Mouse (Mus musculus) embryonic facial prominence, embryonic 11.5 days (tissue): ENCODE data around the gene Apmap. TPM values are rescaled to one million over a fixed set of nuclear protein-coding genes. Genes with fewer than 3 reads are reported as not detected.

Experiments
- ATAC-seq: fragments of 200-750 bp; cut with Nextera tagmentation; replicated peaks from 2 replicates; pipeline ENCODE4 v1.8.0; 2017; ENCODE audit warnings: low read depth; ENCODE audit not compliant: insufficient number of reproducible peaks, low FRiP score, low TSS enrichment
- DNase-seq: peaks from one replicate; pipeline ENCODE4 v3.0.0-alpha.2; 2015; ENCODE audit warnings: low spot score
- H3K27ac ChIP-seq: fragments of 300-500 bp; sonication (generic); replicated peaks from 2 replicates; pipeline ENCODE4 v1.5.1; 2014; ENCODE audit warnings: mild to moderate bottlenecking, low read depth, low read length, control low read depth
- H3K27me3 ChIP-seq: fragments of 300-500 bp; sonication (generic); 2 replicates; pipeline ENCODE4 v1.6.1; 2014; ENCODE audit warnings: mild to moderate bottlenecking, low read length, moderate library complexity, mixed read lengths; ENCODE audit not compliant: control insufficient read depth, insufficient read depth
- H3K36me3 ChIP-seq: fragments of 300-500 bp; sonication (generic); replicated peaks from 2 replicates; pipeline ENCODE4 v1.6.1; 2014; ENCODE audit warnings: low read depth, mild to moderate bottlenecking, low read length, moderate library complexity, mixed read lengths; ENCODE audit not compliant: control insufficient read depth, insufficient read depth
- H3K4me1 ChIP-seq: fragments of 300-500 bp; sonication (generic); 2 replicates; pipeline ENCODE4 v1.6.1; 2014; ENCODE audit warnings: low read length, mixed read lengths; ENCODE audit not compliant: control insufficient read depth, insufficient read depth
- H3K4me2 ChIP-seq: fragments of 300-500 bp; sonication (generic); 2 replicates; pipeline ENCODE4 v1.6.1; 2014; ENCODE audit warnings: low read depth, mild to moderate bottlenecking, control low read depth, low read length, moderate library complexity
- H3K4me3 ChIP-seq: fragments of 300-500 bp; sonication (generic); 2 replicates; pipeline ENCODE4 v1.5.1; 2014; ENCODE audit warnings: low read depth, low read length, control low read depth
- H3K9ac ChIP-seq: fragments of 300-500 bp; sonication (generic); replicated peaks from 2 replicates; pipeline ENCODE4 v1.6.1; 2014; ENCODE audit warnings: mild to moderate bottlenecking, control low read depth, low read length
- H3K9me3 ChIP-seq: fragments of 300-500 bp; sonication (generic); replicated peaks from 2 replicates; pipeline ENCODE4 v1.6.1; 2016; ENCODE audit warnings: mild to moderate bottlenecking, low read length, inconsistent platforms, mixed read lengths; ENCODE audit not compliant: control insufficient read depth
- WGBS: fragments of 180-500 bp; shearing (Covaris S2); extraction: QIAGEN DNeasy Blood & Tissue Kit; methylation state at CpG from one replicate; pipeline ENCODE4 v1.1.7; 2014; 5-methylcytosine and 5-hydroxymethylcytosine counted together
- polyA plus RNA-seq: library from polyadenylated mRNA; unstranded; fragments of >200 nt; fragmentation: Nextera tagmentation; extraction: Ambion mirVana; gene quantifications from 2 replicates; pipeline ENCODE4 v1.2.1, GENCODE M21; 2014

Apmap gene
- polyA plus RNA-seq, 1 experiment from 2014 or later, result 32.0 TPM

DNA sequence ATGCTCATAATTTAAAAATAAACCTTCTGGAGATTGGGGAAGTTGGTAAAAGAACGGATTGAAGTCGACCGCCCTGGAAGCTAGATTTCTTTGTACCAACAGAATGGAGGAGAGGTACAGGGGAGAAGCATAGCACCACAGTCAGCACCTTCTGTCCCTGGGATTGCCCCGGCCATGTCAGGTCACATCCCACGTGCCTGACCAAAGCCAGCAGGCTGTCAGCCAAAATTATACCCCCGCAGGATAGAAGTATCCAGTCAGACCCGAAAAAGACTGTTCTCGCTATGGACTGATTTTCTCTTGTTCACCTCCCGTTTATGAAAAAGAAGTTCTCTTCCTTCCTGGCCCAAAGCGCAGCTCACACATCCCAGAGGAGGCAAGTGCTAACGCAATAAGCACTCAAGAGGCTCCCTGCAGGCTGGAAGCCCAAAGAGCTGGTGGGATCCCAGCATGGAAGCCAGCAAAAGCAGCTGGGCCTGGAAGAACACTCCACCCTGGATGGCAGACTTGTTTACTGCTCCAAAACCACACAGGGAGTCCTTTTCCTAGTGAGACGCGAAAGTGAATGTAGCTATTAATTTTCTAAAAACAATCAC, 40.0 kb upstream of the Apmap start:
- DNase-seq (no peak), ATAC-seq (no peak)
- H3K4me2 ChIP-seq, result no peak overlapping the region
- no peak overlapping the region for H3K27ac ChIP-seq
- H3K9me3 ChIP-seq, result no peaks in the 10 kb centered on the region
- H3K4me1 ChIP-seq, result peaks cover 6% of the 10 kb centered on the region; the same call in 1 of the 2 replicates
- 54% methylated on average over 13 of the region's 13 CpGs for WGBS
- no peaks in the 10 kb centered on the region for H3K36me3 ChIP-seq
- no peak overlapping the region for H3K9ac ChIP-seq
- H3K4me3 ChIP-seq, result no peak overlapping the region
- no peaks in the 10 kb centered on the region for H3K27me3 ChIP-seq

GRCm38 (mm10) chr2:150647681-150648299, 39.4 kb upstream of the Apmap start:
- no peaks in the 10 kb centered on the region for H3K36me3 ChIP-seq
- DNase-seq, result no peak
- no peaks in the 10 kb centered on the region for H3K9me3 ChIP-seq
- H3K4me1 ChIP-seq, result peaks cover 6% of the 10 kb centered on the region; the same call in 1 of the 2 replicates
- no peak overlapping the region for H3K9ac ChIP-seq
- whole genome bisulfite sequencing, result 74% methylated on average over 14 of the region's 14 CpGs
- no peaks in the 10 kb centered on the region for H3K27me3 ChIP-seq
- H3K4me2 ChIP-seq, result no peak overlapping the region
- H3K4me3 ChIP-seq, result no peak overlapping the region
- no peak for ATAC-seq
- H3K27ac ChIP-seq, result no peak overlapping the region

GRCm38 (mm10) chr2:150646411-150647121, 38.2 kb upstream of the Apmap start:
- Histone ChIP-seq H3K9me3 (no peaks in the 10 kb centered on the region), H3K27ac (no peak overlapping the region), H3K4me3 (no peak overlapping the region), H3K36me3 (no peaks in the 10 kb centered on the region), H3K4me1 (peaks cover 6% of the 10 kb centered on the region; the same call in 1 of the 2 replicates), H3K4me2 (no peak overlapping the region), H3K9ac (no peak overlapping the region), H3K27me3 (no peaks in the 10 kb centered on the region)
- 84% methylated on average over 8 of the region's 8 CpGs for WGBS
- no peak for DNase-seq
- ATAC-seq, result no peak

GRCm38 (mm10) chr2:150645225-150645624, 36.9 kb upstream of the Apmap start:
- no peaks in the 10 kb centered on the region for H3K27me3 ChIP-seq
- ATAC-seq, result no peak
- no peaks in the 10 kb centered on the region for H3K4me1 ChIP-seq
- no peaks in the 10 kb centered on the region for H3K9me3 ChIP-seq
- 95% methylated on average over 4 of the region's 4 CpGs for WGBS
- no peaks in the 10 kb centered on the region for H3K36me3 ChIP-seq
- H3K9ac ChIP-seq, result no peak overlapping the region
- no peak overlapping the region for H3K4me3 ChIP-seq
- H3K27ac ChIP-seq, result no peak overlapping the region
- DNase-seq, result no peak
- no peak overlapping the region for H3K4me2 ChIP-seq

DNA sequence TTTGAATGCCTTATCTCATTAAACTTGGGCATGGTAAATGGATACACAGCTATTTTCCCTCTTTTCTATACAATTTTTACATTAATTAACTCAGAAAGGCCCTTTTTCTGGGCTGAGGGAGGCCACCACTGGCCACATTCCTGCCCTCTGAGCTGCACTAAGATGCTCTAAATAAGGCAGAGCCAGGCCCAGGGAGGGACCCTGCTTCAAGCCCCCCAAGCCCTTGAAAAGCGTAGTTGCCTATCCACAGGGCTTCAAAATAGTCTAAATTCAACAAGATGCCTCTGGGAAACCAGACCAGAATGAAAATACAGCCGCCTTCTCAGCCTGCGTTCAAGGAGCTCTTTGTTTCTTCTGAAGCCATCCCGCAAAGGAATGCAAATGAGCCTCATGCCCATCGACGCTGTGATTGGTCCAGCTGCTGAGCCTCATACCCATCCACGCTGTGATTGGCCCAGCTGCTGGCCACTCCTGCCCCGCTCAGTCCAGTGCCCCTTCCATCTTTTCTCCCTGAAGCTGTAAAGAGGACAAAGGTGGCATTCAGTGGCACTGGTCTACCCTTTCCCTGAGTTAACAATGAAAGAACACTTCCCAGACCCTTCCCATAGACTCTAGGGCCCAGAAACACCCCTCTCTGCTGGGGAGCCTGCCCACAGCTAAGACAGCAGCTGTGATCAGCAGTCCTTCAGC, 35.5 kb upstream of the Apmap start:
- Histone ChIP-seq H3K9me3 (no peaks in the 10 kb centered on the region), H3K27ac (0 out of 2 replicates have a peak overlapping the region, but pooled peaks have one; percentile 32), H3K4me3 (no peak overlapping the region), H3K27me3 (no peaks in the 10 kb centered on the region), H3K4me2 (no peak overlapping the region), H3K36me3 (no peaks in the 10 kb centered on the region), H3K9ac (no peak overlapping the region), H3K4me1 (no peaks in the 10 kb centered on the region)
- ATAC-seq, result peak; percentile 97
- 42% methylated on average over 8 of the region's 8 CpGs for WGBS
- DNase-seq, result peak; percentile 66

- ATAC-seq, result no peak
- no peaks in the 10 kb centered on the region for H3K27me3 ChIP-seq
- 84% methylated on average over 1 of the region's 1 CpGs for WGBS
- H3K4me2 ChIP-seq, result no peak overlapping the region
- 0 out of 2 replicates have a peak overlapping the region, but pooled peaks have one; percentile 32 for H3K27ac ChIP-seq
- H3K4me3 ChIP-seq, result no peak overlapping the region
- H3K36me3 ChIP-seq, result no peaks in the 10 kb centered on the region
- no peaks in the 10 kb centered on the region for H3K9me3 ChIP-seq
- no peaks in the 10 kb centered on the region for H3K4me1 ChIP-seq
- H3K9ac ChIP-seq, result no peak overlapping the region
- no peak for DNase-seq
Measured at GRCm38 (mm10) chr2:150643166-150643565, 34.8 kb upstream of the Apmap start.

DNA sequence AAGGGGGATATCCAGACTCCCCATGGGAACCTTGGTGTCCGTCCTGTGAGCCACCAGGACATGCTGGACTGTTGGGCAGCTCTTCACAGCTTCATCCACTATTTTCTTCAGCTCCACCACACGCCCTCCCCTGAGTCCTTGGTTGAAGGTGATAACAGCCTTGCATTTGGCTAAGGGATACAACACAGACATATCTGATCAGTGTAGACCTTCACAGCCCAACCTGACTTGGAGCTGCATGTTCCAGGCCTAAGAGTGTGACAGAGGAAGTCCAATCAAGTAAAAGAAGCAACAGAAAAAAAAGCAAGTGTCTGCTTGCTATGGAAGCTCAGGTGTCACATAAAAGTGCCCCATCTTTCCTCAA, 30.0 kb upstream of the Apmap start:
- Histone ChIP-seq H3K4me1 (no peaks in the 10 kb centered on the region), H3K9ac (no peak overlapping the region), H3K27ac (no peak overlapping the region), H3K27me3 (no peaks in the 10 kb centered on the region), H3K4me2 (no peak overlapping the region), H3K4me3 (no peak overlapping the region), H3K9me3 (no peaks in the 10 kb centered on the region), H3K36me3 (no peaks in the 10 kb centered on the region)
- ATAC-seq (no peak), DNase-seq (no peak)
- 30% methylated on average over 2 of the region's 2 CpGs for WGBS
